Mouse (Mus musculus): ENCODE results near the gene Cphx1.
"Not testable (repeated sequence)": the region's sequence is repeated elsewhere in the genome, so short reads cannot be mapped to it uniquely, and the experiment has no call there.

The Cphx1 gene

DNA sequence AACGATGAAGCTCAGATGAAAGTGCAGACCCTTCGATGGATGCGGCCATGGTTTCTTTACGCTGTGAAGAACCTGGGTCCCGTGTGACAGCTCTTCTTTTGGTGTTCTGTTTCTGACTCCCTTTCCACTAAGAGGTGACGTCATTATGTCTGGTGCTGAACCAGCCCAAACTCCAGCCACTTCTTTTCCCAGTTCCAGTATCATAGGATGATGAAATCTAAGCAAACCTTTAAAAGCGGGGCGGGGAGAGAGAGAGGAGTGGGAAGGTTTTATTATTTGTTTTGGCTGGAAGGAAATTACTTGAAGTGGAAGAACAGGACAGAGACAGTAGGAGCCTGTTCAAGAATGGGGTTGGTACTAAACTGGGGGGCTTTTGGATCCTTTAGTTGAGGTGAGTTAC lies at the start of gene Cphx1:
TSS of gene Cphx1 (plus strand) at position 301 of the 400 bp plus-strand sequence.
- not testable (repeated sequence) for DNase-seq (ENCODE audit: low read depth, low spot score)

DNA sequence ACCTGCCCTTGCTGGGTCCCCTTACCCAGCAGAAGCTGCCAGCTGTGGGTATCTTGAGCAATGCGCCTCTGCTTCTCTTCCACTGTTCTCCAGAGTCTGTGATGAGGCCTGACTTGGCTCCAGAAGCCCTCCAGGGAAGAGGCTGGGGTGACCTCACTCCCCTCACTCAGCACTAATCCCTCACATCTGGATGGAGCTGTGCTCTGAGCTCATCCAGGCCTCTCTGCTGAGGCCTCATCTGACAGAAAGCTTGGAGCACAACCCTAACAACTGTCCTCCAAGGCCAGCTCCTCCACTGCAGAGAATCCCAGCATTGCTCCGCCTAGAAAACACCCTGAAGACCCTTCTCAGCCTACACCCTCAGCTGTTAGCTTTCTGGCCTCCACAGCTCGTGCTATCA lies 43.5 kb upstream of the Cphx1 start:
- DNase-seq (ENCODE audit: low read depth, low spot score): not testable (repeated sequence)

DNA sequence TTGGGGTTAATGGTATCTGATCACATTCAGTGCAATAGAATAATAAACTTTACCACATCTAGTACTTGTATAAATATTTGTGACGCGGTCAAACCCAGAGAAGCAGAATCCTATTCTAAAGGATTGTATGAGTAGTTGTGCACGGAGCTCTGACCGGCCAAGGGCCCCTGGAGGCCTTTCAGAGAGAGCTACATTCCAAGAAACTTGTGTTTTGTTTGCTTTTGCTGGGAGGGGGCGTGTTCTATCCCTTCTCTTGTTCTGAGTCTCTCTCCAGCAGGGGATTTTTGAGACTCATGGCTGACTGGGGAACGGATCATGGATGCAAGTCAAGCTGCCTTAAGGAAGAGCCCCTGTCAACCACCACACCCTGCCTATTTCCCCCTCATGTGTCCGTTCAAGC lies 42.4 kb upstream of the Cphx1 start:
- DNase-seq (ENCODE audit: low read depth, low spot score): not testable (repeated sequence)

DNA sequence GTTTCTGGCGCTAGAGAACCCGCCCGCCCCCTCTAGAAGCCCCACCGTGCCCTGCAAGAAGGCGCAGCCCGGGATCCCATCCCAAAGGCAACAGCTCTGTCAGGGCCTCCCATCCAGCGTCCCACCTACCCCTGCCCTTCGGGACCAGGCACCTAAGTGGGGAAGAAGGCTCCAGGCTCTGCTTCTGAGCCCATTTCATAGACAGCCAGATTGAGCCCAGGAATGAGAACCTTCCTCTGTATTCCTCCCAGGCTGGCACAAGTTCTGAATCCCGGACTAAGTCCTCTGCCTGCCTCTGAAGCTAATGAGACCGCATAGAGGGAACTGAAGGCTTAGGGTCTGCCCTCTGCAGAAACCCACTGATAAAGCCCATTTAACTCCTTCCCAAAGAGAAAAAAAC lies 35.1 kb upstream of the Cphx1 start, which contains the start of gene Plac9a:
TSS of gene Plac9a (minus strand) at position 101 of the 400 bp plus-strand sequence.
- DNase-seq (ENCODE audit: low read depth, low spot score): not testable (repeated sequence)

DNA sequence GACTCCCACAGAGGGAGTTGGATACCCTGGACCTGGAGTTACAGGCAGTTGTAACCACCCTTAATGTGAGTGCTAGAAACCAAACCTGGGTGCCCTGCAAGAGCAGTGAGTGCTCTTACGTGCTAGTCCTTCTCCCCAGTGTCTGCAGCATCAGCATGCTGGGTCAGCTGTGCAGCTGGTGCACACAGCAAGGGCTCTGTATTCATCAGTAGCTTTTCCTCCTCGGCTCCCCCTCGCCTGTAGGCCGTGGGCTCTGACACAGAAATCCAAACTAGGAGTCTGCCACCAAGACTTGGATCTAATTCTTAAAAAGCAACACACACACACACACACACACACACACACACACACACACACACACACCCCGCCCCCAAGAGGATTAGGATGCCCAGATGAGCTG lies 32.9 kb upstream of the Cphx1 start:
- not testable (repeated sequence) for DNase-seq (ENCODE audit: low read depth, low spot score)

DNA sequence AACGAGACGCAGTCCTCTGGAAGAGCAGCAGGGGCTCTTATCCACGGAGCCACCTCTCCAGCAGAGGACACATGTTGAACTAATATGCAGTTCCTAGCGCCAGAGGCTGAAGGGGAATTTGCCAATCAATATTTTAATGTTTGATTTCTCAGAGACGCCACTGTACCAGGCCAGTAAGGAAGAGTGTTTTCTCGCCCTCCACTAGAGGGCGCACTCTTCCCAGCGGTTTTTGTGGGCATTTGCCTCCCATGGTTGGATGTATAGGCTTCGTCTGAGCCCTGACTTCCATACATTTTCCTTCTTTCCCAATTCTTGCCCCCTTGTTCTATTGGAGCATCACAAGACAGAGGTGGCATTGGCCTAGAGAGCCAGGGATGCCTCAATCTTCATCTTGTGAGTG lies 30.8 kb upstream of the Cphx1 start:
- not testable (repeated sequence) for DNase-seq (ENCODE audit: low read depth, low spot score)

DNA sequence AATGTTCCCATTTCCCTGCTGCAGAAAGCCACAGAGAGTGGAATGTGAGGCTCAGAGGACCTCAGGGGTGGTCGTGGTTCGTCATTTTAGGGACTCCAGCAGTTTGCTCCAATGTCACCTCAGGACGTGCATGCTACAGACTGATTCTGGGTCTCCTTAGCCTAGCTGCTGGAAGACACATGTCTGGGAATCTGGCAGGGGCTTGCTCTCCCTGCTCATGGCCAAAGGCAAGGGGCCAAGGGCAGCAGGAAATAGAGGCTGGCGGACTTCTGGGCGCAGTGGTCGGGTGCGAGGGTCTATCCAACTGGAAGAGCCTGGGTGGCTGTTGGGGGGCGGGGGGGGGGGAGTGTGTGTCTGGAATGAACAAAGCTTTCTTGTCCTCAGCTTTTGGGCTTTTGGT lies 29.1 kb upstream of the Cphx1 start:
- not testable (repeated sequence) for DNase-seq (ENCODE audit: low read depth, low spot score)

DNA sequence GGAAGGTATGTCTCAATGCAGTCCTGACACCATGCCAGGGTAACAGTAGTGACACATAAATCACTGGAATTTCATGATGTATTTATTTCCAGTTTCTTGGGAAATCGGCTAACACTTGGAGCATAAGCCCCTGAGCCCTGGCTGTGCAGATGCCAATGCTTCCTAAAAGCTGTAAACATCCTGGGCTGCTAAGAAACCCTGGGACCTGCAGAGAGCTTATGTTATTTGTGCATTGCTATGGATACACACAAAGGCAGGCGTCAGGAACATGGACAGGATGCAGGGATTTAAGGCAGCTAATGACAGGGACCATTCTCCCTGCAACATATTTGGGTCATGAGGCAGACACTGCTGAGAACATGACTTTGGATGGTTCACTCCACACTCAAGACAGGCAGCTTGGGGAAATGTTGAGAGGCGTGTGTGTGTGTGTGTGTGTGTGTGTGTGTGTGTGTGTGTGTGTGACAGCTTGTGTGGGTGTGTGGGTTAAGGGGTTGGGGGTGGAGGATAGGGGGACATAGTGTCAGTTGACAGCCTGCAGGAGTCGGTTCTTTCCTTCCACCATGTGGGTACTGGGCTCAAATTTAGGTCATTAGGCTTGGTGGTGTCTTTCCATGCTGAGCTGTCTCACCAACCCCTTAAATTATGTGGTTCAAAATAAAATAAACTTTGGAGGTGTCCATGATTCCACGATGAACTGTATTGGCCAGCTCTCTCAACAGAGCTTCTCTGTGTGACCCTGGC lies 19.5 kb upstream of the Cphx1 start:
- not testable (repeated sequence) for DNase-seq (ENCODE audit: low read depth, low spot score)

DNA sequence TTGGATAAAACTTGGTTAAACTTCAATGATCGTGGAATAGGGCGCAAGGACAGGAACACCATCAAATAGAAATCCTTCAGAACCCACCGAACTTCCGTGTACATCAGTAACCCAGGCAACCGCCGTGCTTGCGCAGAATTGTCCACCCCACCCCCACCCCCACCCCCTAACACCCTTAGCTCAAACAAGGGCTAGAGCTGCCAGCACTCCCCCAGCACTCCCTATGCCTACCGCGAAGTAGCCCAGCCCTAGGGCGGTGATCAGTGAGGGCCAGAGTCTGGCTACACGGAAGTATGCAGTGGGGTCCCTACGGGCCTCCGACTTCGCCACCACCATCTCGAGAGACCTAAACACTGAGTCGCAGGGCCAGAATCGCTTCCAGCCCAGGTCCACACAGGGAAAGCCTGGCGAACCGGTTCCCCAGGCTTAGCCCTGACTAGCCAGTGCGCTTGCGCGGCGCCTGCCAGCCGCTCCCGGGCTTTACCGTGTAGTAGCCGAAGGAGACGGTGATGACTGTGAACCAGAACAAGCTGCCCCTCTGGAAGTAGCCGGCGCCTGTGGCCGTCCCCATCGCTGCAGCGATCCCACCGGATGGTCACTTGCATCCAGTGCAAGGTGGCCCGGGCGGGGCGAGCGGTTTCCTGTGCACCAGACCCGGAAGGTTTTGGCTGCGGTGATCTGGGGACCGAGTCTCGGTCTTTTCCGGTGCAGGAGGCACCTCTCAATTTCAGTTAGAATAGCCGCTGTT lies 11.1 kb upstream of the Cphx1 start:
- not testable (repeated sequence) for DNase-seq (ENCODE audit: low read depth, low spot score)

DNA sequence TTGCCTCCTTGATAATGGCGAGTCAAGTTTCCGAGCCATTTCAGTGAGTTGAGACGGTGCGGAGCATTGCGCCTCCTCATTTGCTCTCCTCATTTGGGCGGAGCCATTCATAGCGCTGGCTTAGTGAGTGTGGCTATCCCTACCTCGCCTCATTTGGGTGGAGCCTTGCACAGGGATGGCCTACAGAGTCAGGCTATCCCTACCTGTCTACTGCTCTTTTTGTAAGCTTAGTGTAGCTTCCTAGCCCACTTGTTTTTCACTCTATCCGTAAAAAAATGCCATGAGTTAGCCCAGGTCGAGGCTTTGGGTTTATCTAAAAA lies 10.6 kb upstream of the Cphx1 start, which contains the start of gene Tmem254a:
TSS of gene Tmem254a (minus strand) at position 111 of the 320 bp plus-strand sequence.
- DNase-seq (ENCODE audit: low read depth, low spot score): not testable (repeated sequence)

DNA sequence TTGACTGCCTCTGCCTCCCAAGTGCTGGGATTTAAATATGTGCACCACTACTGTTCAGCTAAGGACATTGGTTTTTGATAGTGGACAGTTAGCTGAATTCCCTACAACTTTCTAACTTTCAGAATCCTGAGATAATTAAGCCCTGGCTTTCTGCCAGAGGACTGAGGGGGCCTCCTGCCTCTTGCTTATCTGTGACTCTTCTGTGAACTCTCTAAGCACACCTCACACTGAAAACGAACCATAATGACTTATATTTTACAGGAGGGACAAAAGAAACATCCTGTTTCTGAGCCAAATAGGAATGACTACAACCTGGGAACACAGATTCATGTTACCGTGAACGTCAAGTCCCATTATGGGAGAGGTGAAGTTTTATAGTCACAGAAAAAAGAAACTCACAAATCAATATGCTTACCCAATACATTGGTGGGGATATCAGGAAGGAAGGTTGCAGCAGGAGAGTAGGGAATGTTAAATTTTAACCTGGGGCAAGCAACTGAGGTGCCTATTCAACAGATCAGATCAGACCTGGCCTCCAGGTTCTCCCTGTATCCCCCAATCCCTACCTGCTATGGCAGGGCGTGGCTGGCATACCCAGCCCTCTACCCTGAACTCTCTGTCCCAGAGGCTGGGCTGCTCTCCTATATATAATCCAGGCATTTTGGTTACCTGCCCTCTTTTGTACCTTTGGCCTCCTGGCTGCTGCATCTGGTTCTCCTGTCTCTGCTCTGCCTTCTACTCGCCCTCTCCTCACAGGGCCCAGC lies 1.1 kb upstream of the Cphx1 start:
- not testable (repeated sequence) for DNase-seq (ENCODE audit: low read depth, low spot score)

DNA sequence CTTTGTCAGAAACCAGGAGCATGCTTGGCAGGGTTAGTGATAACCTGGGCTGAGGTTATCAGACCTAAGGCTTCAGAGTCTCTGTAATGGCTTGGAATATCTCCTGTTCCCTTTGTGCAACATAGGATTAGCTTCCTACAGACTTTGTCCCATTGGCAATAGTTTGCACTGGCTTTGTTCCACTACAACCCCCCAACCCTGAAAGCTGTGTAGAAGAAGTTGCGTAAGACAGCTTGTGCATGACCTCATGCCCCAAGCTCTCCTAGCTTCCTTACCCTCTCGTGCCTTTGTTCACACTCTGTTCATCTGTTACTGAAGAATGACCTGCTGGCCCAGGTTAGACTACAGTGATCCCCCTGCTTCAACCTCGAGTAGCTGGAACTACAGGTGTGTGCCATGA lies 19.8 kb downstream of the Cphx1 start:
- not testable (repeated sequence) for DNase-seq (ENCODE audit: low read depth, low spot score)

DNA sequence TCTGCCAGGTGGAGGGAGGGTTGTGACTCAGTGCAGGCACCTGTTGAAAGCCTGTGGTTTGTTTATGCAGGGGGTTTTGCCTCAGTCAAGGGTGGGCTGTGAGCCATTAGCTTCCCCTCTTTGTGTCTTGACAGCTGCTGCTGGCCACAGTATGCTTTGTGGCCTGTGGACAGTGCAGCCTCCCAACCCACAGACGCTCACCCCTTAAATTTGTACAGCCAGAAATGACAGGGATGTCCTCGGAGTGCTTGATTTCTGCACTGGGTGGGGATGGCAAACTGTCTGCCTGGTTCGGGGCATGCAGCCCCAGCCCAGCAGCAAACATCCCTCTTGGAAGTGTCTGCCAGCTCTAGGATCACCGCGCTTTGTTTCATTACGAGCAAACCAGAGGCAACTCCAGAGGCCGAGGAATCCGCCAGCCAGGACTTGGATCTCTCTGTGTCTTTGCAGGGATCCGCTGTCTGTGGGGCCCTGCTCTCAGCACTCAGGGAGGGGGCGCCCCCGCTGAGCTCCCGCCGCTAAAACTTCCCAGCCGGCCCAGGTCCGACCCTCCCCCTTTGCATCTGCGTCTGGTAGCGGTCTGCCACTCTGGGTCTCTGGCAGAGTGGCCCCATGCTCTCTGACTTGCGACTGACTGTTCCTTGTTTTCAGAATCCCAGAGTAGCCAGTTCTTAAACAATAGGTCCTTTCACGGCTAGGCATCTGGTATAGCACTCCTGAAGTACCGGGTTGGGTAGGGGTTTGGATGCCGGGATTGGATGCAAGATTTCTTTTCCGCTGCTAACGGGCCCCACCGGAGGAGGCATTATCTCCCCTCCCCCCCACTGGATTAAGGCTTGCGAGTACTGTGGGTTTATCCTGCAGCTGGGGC lies 40.5 kb downstream of the Cphx1 start, which contains the start of gene Duxbl1:
TSS of gene Duxbl1 (plus strand) at position 207 of the 871 bp plus-strand sequence.
- DNase-seq (ENCODE audit: low read depth, low spot score): not testable (repeated sequence)

DNA sequence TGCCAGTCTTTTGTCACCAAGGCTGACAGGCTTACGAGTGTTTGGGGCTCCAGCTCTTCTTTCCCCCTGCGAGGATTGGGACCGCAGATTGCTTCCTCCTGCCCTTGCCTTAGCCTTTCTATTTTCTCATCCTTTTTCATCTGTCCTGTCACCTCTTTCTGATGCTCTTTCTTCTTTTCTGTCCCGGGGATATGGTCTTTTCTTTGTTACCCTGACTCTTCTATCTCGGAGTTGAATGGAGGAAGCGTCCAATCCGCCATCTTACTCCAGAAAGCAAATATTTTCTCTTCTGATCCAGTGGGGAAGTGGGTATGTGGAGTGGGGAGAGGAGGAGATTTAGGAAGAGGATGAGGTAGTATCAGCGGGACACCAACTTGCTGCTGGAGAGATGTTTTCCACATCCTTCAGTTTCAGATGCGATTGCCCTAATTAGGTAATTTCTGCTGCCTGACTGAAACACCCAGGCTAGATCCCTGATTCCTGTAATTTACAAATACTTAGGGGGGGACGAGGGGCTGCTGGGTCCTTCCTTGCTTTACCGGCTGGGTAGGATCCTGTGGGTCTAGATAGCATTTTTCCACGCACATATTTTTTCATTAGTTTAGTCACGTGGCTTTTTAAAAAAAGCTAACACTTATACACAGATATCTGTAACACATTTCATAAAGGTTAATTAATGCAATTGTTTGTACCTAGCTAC lies 41.3 kb downstream of the Cphx1 start:
- DNase-seq (ENCODE audit: low read depth, low spot score): not testable (repeated sequence)

DNA sequence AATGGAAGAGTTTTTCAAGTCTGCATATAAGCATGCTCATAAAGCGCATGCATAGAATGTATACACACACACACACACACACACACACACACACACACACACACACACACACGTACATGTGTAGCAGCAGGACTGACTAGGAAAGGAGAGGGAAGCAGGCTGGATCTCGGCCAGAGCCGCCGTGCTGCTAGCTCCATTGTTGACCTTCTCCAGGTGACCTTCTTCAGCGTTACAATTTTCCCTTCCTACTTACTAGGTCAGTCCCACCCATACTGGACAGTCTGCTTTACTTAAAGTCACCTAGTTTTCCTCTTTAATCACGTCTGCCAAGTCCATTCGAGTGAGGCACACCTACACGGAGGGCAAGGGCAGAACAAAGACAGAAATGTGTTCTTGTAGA lies 43.8 kb downstream of the Cphx1 start:
- DNase-seq (ENCODE audit: low read depth, low spot score): not testable (repeated sequence)
